Mouse (Mus musculus): ENCODE measurements around the gene Dlx6. TPM values are rescaled to one million over a fixed set of nuclear protein-coding genes. Genes with fewer than 3 reads are reported as not detected.
A peak's percentile ranks its signal among the peaks of the same experiment; 100 is the strongest.

Dlx6 gene
- polyA plus RNA-seq, 1 experiment from 2014 or later: not detected

- no peak overlapping the region for H3K4me3 ChIP-seq (ENCODE audit: low read length)
- no peak for ATAC-seq (ENCODE audit: low read depth)
Measured at GRCm38 (mm10) chr6:6873476-6874072, 10.4 kb downstream of the Dlx6 start.

GRCm38 (mm10) chr6:6874073-6874771, 11.1 kb downstream of the Dlx6 start:
- H3K4me2 ChIP-seq (ENCODE audit: low read depth, low read length): no peak overlapping the region
- WGBS: under 1% methylated on average over 25 of the region's 25 CpGs
- H3K36me3 ChIP-seq (ENCODE audit: control insufficient read depth, insufficient read depth, low read length): no peaks in the 10 kb centered on the region
- peak; percentile 21; the same call in 1 of the 2 replicates for ATAC-seq (ENCODE audit: low read depth)
- no peaks in the 10 kb centered on the region for H3K9me3 ChIP-seq (ENCODE audit: control insufficient read depth, low read length)
- no peak overlapping the region for H3K4me3 ChIP-seq (ENCODE audit: low read length)
- no peaks in the 10 kb centered on the region for H3K4me1 ChIP-seq (replicated peaks; ENCODE audit: control insufficient read depth, insufficient read depth, low read length)
- H3K27me3 ChIP-seq (ENCODE audit: control insufficient read depth, insufficient read depth, low read depth, low read length): peaks cover 97% of the 10 kb centered on the region
- H3K27ac ChIP-seq (ENCODE audit: low read length): no peak overlapping the region
- no peak overlapping the region for H3K9ac ChIP-seq (ENCODE audit: low read length)

More at GRCm38 (mm10) chr6:6873476-6874072, 10.4 kb downstream of the Dlx6 start:
- H3K27me3 ChIP-seq (ENCODE audit: control insufficient read depth, insufficient read depth, low read depth, low read length): peaks cover 96% of the 10 kb centered on the region
- no peak overlapping the region for H3K9ac ChIP-seq (ENCODE audit: low read length)
- no peak overlapping the region for H3K4me2 ChIP-seq (ENCODE audit: low read depth, low read length)
- no peaks in the 10 kb centered on the region for H3K36me3 ChIP-seq (ENCODE audit: control insufficient read depth, insufficient read depth, low read length)
- 1% methylated on average over 19 of the region's 19 CpGs for WGBS
- H3K9me3 ChIP-seq (ENCODE audit: control insufficient read depth, low read length): no peaks in the 10 kb centered on the region
- no peak overlapping the region for H3K27ac ChIP-seq (ENCODE audit: low read length)
- no peaks in the 10 kb centered on the region for H3K4me1 ChIP-seq (replicated peaks; ENCODE audit: control insufficient read depth, insufficient read depth, low read length)

GRCm38 (mm10) chr6:6875136-6875535, 12.0 kb downstream of the Dlx6 start:
- Histone ChIP-seq H3K36me3 (ENCODE audit: control insufficient read depth, insufficient read depth, low read length) (no peaks in the 10 kb centered on the region), H3K4me3 (ENCODE audit: low read length) (no peak overlapping the region), H3K9me3 (ENCODE audit: control insufficient read depth, low read length) (no peaks in the 10 kb centered on the region), H3K9ac (ENCODE audit: low read length) (no peak overlapping the region), H3K27ac (ENCODE audit: low read length) (no peak overlapping the region), H3K27me3 (ENCODE audit: control insufficient read depth, insufficient read depth, low read depth, low read length) (peaks cover 99% of the 10 kb centered on the region), H3K4me2 (ENCODE audit: low read depth, low read length) (no peak overlapping the region), H3K4me1 (replicated peaks; ENCODE audit: control insufficient read depth, insufficient read depth, low read length) (no peaks in the 10 kb centered on the region)
- 2% methylated on average over 11 of the region's 11 CpGs for WGBS
- ATAC-seq (ENCODE audit: low read depth): no peak

- no peak overlapping the region for H3K27ac ChIP-seq (ENCODE audit: low read length)
- H3K4me2 ChIP-seq (ENCODE audit: low read depth, low read length): no peak overlapping the region
- peaks cover 98% of the 10 kb centered on the region for H3K27me3 ChIP-seq (ENCODE audit: control insufficient read depth, insufficient read depth, low read depth, low read length)
- WGBS: 4% methylated on average over 9 of the region's 9 CpGs
- H3K9me3 ChIP-seq (ENCODE audit: control insufficient read depth, low read length): no peaks in the 10 kb centered on the region
- no peak for ATAC-seq (ENCODE audit: low read depth)
- H3K4me3 ChIP-seq (ENCODE audit: low read length): no peak overlapping the region
- no peaks in the 10 kb centered on the region for H3K36me3 ChIP-seq (ENCODE audit: control insufficient read depth, insufficient read depth, low read length)
- H3K9ac ChIP-seq (ENCODE audit: low read length): no peak overlapping the region
- H3K4me1 ChIP-seq (replicated peaks; ENCODE audit: control insufficient read depth, insufficient read depth, low read length): no peaks in the 10 kb centered on the region; the same call in 1 of the 2 replicates
Measured at GRCm38 (mm10) chr6:6875676-6876075, 12.5 kb downstream of the Dlx6 start.

GRCm38 (mm10) chr6:6876231-6876630, 13.1 kb downstream of the Dlx6 start:
- Histone ChIP-seq H3K4me1 (replicated peaks; ENCODE audit: control insufficient read depth, insufficient read depth, low read length) (peaks cover 5% of the 10 kb centered on the region), H3K27ac (ENCODE audit: low read length) (no peak overlapping the region), H3K4me2 (ENCODE audit: low read depth, low read length) (no peak overlapping the region), H3K27me3 (ENCODE audit: control insufficient read depth, insufficient read depth, low read depth, low read length) (peaks cover 98% of the 10 kb centered on the region), H3K9ac (ENCODE audit: low read length) (no peak overlapping the region), H3K9me3 (ENCODE audit: control insufficient read depth, low read length) (no peaks in the 10 kb centered on the region), H3K4me3 (ENCODE audit: low read length) (no peak overlapping the region), H3K36me3 (ENCODE audit: control insufficient read depth, insufficient read depth, low read length) (no peaks in the 10 kb centered on the region)
- 0% methylated on average over 2 of the region's 2 CpGs for WGBS
- ATAC-seq (ENCODE audit: low read depth): no peak

- Histone ChIP-seq H3K36me3 (ENCODE audit: control insufficient read depth, insufficient read depth, low read length) (no peaks in the 10 kb centered on the region), H3K4me3 (ENCODE audit: low read length) (no peak overlapping the region), H3K9me3 (ENCODE audit: control insufficient read depth, low read length) (no peaks in the 10 kb centered on the region), H3K4me2 (ENCODE audit: low read depth, low read length) (no peak overlapping the region), H3K4me1 (replicated peaks; ENCODE audit: control insufficient read depth, insufficient read depth, low read length) (peaks cover 10% of the 10 kb centered on the region), H3K27ac (ENCODE audit: low read length) (no peak overlapping the region), H3K9ac (ENCODE audit: low read length) (no peak overlapping the region), H3K27me3 (ENCODE audit: control insufficient read depth, insufficient read depth, low read depth, low read length) (peaks cover 98% of the 10 kb centered on the region)
- ATAC-seq (ENCODE audit: low read depth): no peak
- 6% methylated on average over 7 of the region's 7 CpGs for WGBS
Measured at GRCm38 (mm10) chr6:6876731-6877130, 13.6 kb downstream of the Dlx6 start.

- Histone ChIP-seq H3K27ac (ENCODE audit: low read length) (no peak overlapping the region), H3K36me3 (ENCODE audit: control insufficient read depth, insufficient read depth, low read length) (no peaks in the 10 kb centered on the region), H3K9me3 (ENCODE audit: control insufficient read depth, low read length) (no peaks in the 10 kb centered on the region), H3K27me3 (ENCODE audit: control insufficient read depth, insufficient read depth, low read depth, low read length) (peaks cover 97% of the 10 kb centered on the region), H3K4me2 (ENCODE audit: low read depth, low read length) (no peak overlapping the region), H3K9ac (ENCODE audit: low read length) (no peak overlapping the region), H3K4me1 (replicated peaks; ENCODE audit: control insufficient read depth, insufficient read depth, low read length) (peaks cover 11% of the 10 kb centered on the region), H3K4me3 (ENCODE audit: low read length) (no peak overlapping the region)
- WGBS: 8% methylated on average over 5 of the region's 5 CpGs
- no peak for ATAC-seq (ENCODE audit: low read depth)
Measured at GRCm38 (mm10) chr6:6877346-6877910, 14.3 kb downstream of the Dlx6 start.

- no peak overlapping the region for H3K27ac ChIP-seq (ENCODE audit: low read length)
- peak; percentile 1; the same call in 1 of the 2 replicates for ATAC-seq (ENCODE audit: low read depth)
- peaks cover 97% of the 10 kb centered on the region for H3K27me3 ChIP-seq (ENCODE audit: control insufficient read depth, insufficient read depth, low read depth, low read length)
- 2% methylated on average over 34 of the region's 34 CpGs for WGBS
- no peaks in the 10 kb centered on the region for H3K9me3 ChIP-seq (ENCODE audit: control insufficient read depth, low read length)
- no peaks in the 10 kb centered on the region for H3K36me3 ChIP-seq (ENCODE audit: control insufficient read depth, insufficient read depth, low read length)
- no peak overlapping the region for H3K9ac ChIP-seq (ENCODE audit: low read length)
- no peak overlapping the region for H3K4me3 ChIP-seq (ENCODE audit: low read length)
- H3K4me2 ChIP-seq (ENCODE audit: low read depth, low read length): no peak overlapping the region
- H3K4me1 ChIP-seq (replicated peaks; ENCODE audit: control insufficient read depth, insufficient read depth, low read length): peaks cover 11% of the 10 kb centered on the region
Measured at GRCm38 (mm10) chr6:6877981-6878840, 15.1 kb downstream of the Dlx6 start.

GRCm38 (mm10) chr6:6878841-6879291, 15.7 kb downstream of the Dlx6 start:
- 3% methylated on average over 14 of the region's 14 CpGs for WGBS
- H3K4me1 ChIP-seq (replicated peaks; ENCODE audit: control insufficient read depth, insufficient read depth, low read length): peaks cover 11% of the 10 kb centered on the region
- H3K4me3 ChIP-seq (ENCODE audit: low read length): no peak overlapping the region
- no peak overlapping the region for H3K4me2 ChIP-seq (ENCODE audit: low read depth, low read length)
- peaks cover 97% of the 10 kb centered on the region for H3K27me3 ChIP-seq (ENCODE audit: control insufficient read depth, insufficient read depth, low read depth, low read length)
- ATAC-seq (ENCODE audit: low read depth): peak; percentile 4; the same call in 1 of the 2 replicates
- no peak overlapping the region for H3K9ac ChIP-seq (ENCODE audit: low read length)
- no peaks in the 10 kb centered on the region for H3K36me3 ChIP-seq (ENCODE audit: control insufficient read depth, insufficient read depth, low read length)
- H3K27ac ChIP-seq (ENCODE audit: low read length): no peak overlapping the region
- H3K9me3 ChIP-seq (ENCODE audit: control insufficient read depth, low read length): no peaks in the 10 kb centered on the region

Data from lung, embryonic 16.5 days (tissue).